Mouse (Mus musculus) cerebellum, adult 2 months (tissue): Measurements from ENCODE around the gene Pigp.

ENCODE experiments used
- CTCF ChIP-seq: fragments of 200-500 bp; IDR thresholded peaks from 2 replicates; pipeline ENCODE4 v1.5.1; 2011; ENCODE audit warnings: low read depth, mild to moderate bottlenecking, control low read depth, low read length, moderate library complexity, borderline replicate concordance; ENCODE audit not compliant: insufficient read depth
- POLR2A ChIP-seq: fragments of 200-500 bp; IDR thresholded peaks from 2 replicates; pipeline ENCODE4 v1.6.1; 2011; ENCODE audit warnings: low read length, control low read depth, borderline replicate concordance; ENCODE audit not compliant: insufficient read depth

GRCm38 (mm10) chr16:94387690-94388089 lies 16.0 kb upstream of the Pigp start:
- no peak for TF ChIP-seq CTCF
- TF ChIP-seq POLR2A: no peak
